Comparison of ENCODE assay signal across 9 mouse cellular contexts in the genomic region with DNA sequence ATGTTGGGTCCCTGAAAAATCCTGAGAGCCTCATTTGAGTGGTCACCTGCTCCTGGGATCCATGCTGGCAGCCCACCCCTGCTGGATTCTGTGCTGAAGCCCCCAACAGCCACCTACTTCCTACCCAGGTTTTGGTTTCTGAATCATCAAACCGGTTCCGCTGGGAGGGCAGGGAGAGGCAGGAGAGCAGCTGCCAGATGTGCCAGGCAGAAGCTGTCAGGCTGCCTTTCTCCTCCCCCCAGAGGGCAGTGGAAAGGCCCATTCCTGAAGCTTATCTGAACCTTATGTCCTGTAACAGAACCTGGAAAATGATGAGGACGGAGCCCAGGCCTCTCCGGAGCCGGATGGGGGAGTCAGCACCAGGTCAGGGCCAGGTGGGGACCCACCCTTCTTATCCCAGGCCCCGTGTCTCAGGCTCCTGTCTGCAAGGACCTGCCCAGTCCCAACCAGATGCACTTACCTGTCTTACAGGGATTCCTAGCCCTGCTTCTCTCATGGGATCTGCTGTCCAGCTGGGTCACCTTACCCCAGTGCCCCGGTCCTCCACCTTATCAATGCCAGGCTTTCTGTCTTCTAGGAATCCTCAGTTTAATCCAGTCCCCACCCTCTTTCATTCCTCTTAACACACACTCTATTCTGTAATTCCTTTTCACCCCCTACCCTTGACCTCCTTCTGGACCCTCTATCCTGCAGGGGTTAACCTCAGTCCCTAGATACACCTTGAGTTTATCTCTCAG. TPM values are rescaled to one million over a fixed set of nuclear protein-coding genes. Genes with fewer than 3 reads are reported as not detected.
DNase-seq lines count a peak whose midpoint lies in the region; ATAC-seq lines count a peak whose summit lies in the region.
"Had no signal": no experiment of that assay in that cellular context is flagged by ENCODE, and none has a peak within 500 bp of the region (broad histone marks: within the 10 kb centered on the region; RNA-seq: fewer than 3 reads in every experiment).

No protein-coding gene starts in this region.

- H3K9ac ChIP-seq in hindbrain, embryonic 16.5 days (ENCODE audit: low read depth, low read length), result peak overlapping the region; percentile 93

- H3K27me3 ChIP-seq in hindbrain, embryonic 16.5 days (replicated peaks; ENCODE audit: control insufficient read depth, insufficient read depth, low read length), result no peaks in the 10 kb centered on the region

- peak overlapping the region; percentile 85 for H3K4me3 ChIP-seq in hindbrain, embryonic 16.5 days (ENCODE audit: low read length)

- DNase-seq in adrenal gland, adult 2 months, result peak; percentile 34
- no peak for DNase-seq in adrenal gland, adult 18-20 months (ENCODE audit: low spot score in 2 of 2)
- DNase-seq in spleen, postnatal 10 days (ENCODE audit: low spot score in 2 of 2), result peak; percentile 53 to 72
- no peak for DNase-seq in spleen, postnatal 14 days (ENCODE audit: low spot score in 2 of 2)
- peak; percentile 64 for DNase-seq in lung, postnatal 36 days
- no peak for DNase-seq in adrenal gland, postnatal 10 days

- WGBS in hindbrain, embryonic 16.5 days, result 70% methylated on average over 7 of the region's 7 CpGs

- H3K36me3 ChIP-seq in hindbrain, embryonic 16.5 days (ENCODE audit: control insufficient read depth, insufficient read depth, low read length), result peaks cover 24% of the 10 kb centered on the region

- ATAC-seq in hindbrain, embryonic 16.5 days, result no peak
- no peak for ATAC-seq in inflammation-experienced regulatory T-cells, adult 6 months

- peaks cover 9% of the 10 kb centered on the region for H3K4me1 ChIP-seq in hindbrain, embryonic 16.5 days (ENCODE audit: control insufficient read depth, insufficient read depth, low read depth, low read length)

- no peak overlapping the region for H3K27ac ChIP-seq in hindbrain, embryonic 16.5 days (ENCODE audit: low read depth, low read length)

- H3K9me3 ChIP-seq in hindbrain, embryonic 16.5 days (ENCODE audit: control insufficient read depth, low read length), result no peaks in the 10 kb centered on the region

- peak overlapping the region; percentile 67 for H3K4me2 ChIP-seq in hindbrain, embryonic 16.5 days (ENCODE audit: low read length)

RNA-seq across cellular contexts. Expression of a gene that starts 1.3 kb away (rescaled TPM):
- total RNA-seq in adrenal gland, adult 2 months (2021), result 100 to 1,000 TPM; 102 to 134 TPM
- 89.5 and 99.3 TPM in 2 replicates for polyA plus RNA-seq in adrenal gland, adult 2 months (2012; rRNA removed)
- total RNA-seq in adrenal gland, adult 18-20 months (2021), result 100 to 1,000 TPM; 119 to 121 TPM
- 109 and 113 TPM in 2 replicates for polyA plus RNA-seq in hindbrain, embryonic 16.5 days (2015; fragmentation: Nextera tagmentation; extraction: Ambion mirVana)
- polyA plus RNA-seq in inflammation-experienced regulatory T-cells, adult 6 months (2017; shearing (Covaris generic)), result 100 to 1,000 TPM; 171 to 228 (median 197) TPM
- 10 to 100 TPM; 71.5 to 73.4 TPM for total RNA-seq in adrenal gland, postnatal 10 days (2021)

RNA-seq across cellular contexts. Expression of a gene that starts 12.7 kb away (rescaled TPM):
- under 1 TPM; 0.09 to 0.17 TPM for total RNA-seq in adrenal gland, adult 2 months (2021)
- polyA plus RNA-seq in adrenal gland, adult 2 months (2012; rRNA removed), result 0.10 and 0.18 TPM in 2 replicates
- total RNA-seq in adrenal gland, adult 18-20 months (2021), result not detected
- not detected in 2 replicates for polyA plus RNA-seq in hindbrain, embryonic 16.5 days (2015; fragmentation: Nextera tagmentation; extraction: Ambion mirVana)
- under 1 TPM in 1 of 3 experiments, not detected in 2; 0.22 TPM for polyA plus RNA-seq in inflammation-experienced regulatory T-cells, adult 6 months (2017; shearing (Covaris generic))
- total RNA-seq in adrenal gland, postnatal 10 days (2021), result not detected
- total RNA-seq: hematopoietic stem cell, adult 5-6 weeks had no signal

RNA-seq across cellular contexts. Expression of a gene that starts 16.9 kb away (rescaled TPM):
- total RNA-seq in adrenal gland, adult 2 months (2021), result under 1 TPM; 0.29 to 0.69 TPM
- 0.12 and 0.26 TPM in 2 replicates for polyA plus RNA-seq in adrenal gland, adult 2 months (2012; rRNA removed)
- under 1 TPM; 0.16 to 0.60 TPM for total RNA-seq in adrenal gland, adult 18-20 months (2021)
- 0.24 and 0.29 TPM in 2 replicates for polyA plus RNA-seq in hindbrain, embryonic 16.5 days (2015; fragmentation: Nextera tagmentation; extraction: Ambion mirVana)
- 1 to 10 TPM in 1 of 3 experiments, under 1 TPM in 2; 0.91 to 1.1 (median 0.97) TPM for polyA plus RNA-seq in inflammation-experienced regulatory T-cells, adult 6 months (2017; shearing (Covaris generic))
- 1 to 10 TPM in 1 of 2 experiments, under 1 TPM in 1; 0.69 to 1.9 TPM for total RNA-seq in adrenal gland, postnatal 10 days (2021)
- total RNA-seq: hematopoietic stem cell, adult 5-6 weeks had no signal

RNA-seq across cellular contexts. Expression of a gene that starts 21.5 kb away (rescaled TPM):
- 100 to 1,000 TPM; 154 to 202 TPM for total RNA-seq in adrenal gland, adult 2 months (2021)
- polyA plus RNA-seq in adrenal gland, adult 2 months (2012; rRNA removed), result 199 and 225 TPM in 2 replicates
- 100 to 1,000 TPM; 145 to 150 TPM for total RNA-seq in adrenal gland, adult 18-20 months (2021)
- 116 and 122 TPM in 2 replicates for polyA plus RNA-seq in hindbrain, embryonic 16.5 days (2015; fragmentation: Nextera tagmentation; extraction: Ambion mirVana)
- 100 to 1,000 TPM; 228 to 269 (median 241) TPM for polyA plus RNA-seq in inflammation-experienced regulatory T-cells, adult 6 months (2017; shearing (Covaris generic))
- total RNA-seq in adrenal gland, postnatal 10 days (2021), result 100 to 1,000 TPM; 185 to 193 TPM

RNA-seq across cellular contexts. Expression of a gene that starts 26.5 kb away (rescaled TPM):
- 1 to 10 TPM; 2.5 to 5.7 TPM for total RNA-seq in adrenal gland, adult 2 months (2021)
- polyA plus RNA-seq in adrenal gland, adult 2 months (2012; rRNA removed), result 54.9 and 57.6 TPM in 2 replicates
- 1 to 10 TPM; 3.2 to 3.3 TPM for total RNA-seq in adrenal gland, adult 18-20 months (2021)
- 0.41 and 0.63 TPM in 2 replicates for polyA plus RNA-seq in hindbrain, embryonic 16.5 days (2015; fragmentation: Nextera tagmentation; extraction: Ambion mirVana)
- polyA plus RNA-seq in inflammation-experienced regulatory T-cells, adult 6 months (2017; shearing (Covaris generic)), result 100 to 1,000 TPM; 802 to 889 (median 855) TPM
- total RNA-seq in adrenal gland, postnatal 10 days (2021), result 10 to 100 TPM; 11.5 to 14.0 TPM

Comparison
In these comparisons a context has a peak if more than half of its experiments do, and no peak if none do; other contexts are left out.
1. DNase-seq: peak in adrenal gland, adult 2 months (single experiment), spleen, postnatal 10 days (2 of 2) and lung, postnatal 36 days (single experiment); none in adrenal gland, adult 18-20 months (0 of 2), spleen, postnatal 14 days (0 of 2) and adrenal gland, postnatal 10 days (single experiment).